Mouse (Mus musculus): ENCODE measurements at regions not wholly inside any gene's neighbourhood (a gene's known extent, or its start where the extent isn't known, plus 50 kb on each side); places are given as distances from the start of the nearest gene placed in this dataset.

DNA sequence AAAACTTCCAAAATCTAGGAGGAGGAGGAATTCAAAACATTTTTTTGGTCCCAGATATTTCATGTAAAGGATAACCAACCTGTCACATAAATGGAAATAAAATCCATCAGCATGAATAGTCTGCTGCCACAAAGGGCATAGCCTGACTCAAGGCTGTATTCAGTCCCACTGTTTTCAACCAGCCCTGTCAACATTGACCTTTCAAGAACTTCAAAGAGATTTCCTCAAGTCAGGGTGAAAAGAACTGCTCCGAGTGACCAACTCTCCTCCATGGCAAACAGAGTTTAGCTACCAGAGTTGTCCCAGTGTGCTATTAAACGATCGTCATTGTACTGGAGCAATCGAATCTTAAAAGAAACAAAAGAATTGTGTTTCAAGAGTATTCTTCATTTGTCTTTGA lies 606.5 kb upstream of the Arid1b start:
- no peaks in the 10 kb centered on the region for H3K9me3 ChIP-seq (replicated peaks)
- H3K4me2 ChIP-seq = no peak overlapping the region
- H3K4me3 ChIP-seq = no peak overlapping the region
- H3K27ac ChIP-seq = no peak overlapping the region
- ATAC-seq = no peak
- H3K9ac ChIP-seq = no peak overlapping the region
- no peaks in the 10 kb centered on the region for H3K4me1 ChIP-seq
- no peaks in the 10 kb centered on the region for H3K27me3 ChIP-seq
- no peaks in the 10 kb centered on the region for H3K36me3 ChIP-seq (ENCODE audit: poor library complexity, severe bottlenecking)
- 50% methylated on average over 4 of the region's 4 CpGs for WGBS

DNA sequence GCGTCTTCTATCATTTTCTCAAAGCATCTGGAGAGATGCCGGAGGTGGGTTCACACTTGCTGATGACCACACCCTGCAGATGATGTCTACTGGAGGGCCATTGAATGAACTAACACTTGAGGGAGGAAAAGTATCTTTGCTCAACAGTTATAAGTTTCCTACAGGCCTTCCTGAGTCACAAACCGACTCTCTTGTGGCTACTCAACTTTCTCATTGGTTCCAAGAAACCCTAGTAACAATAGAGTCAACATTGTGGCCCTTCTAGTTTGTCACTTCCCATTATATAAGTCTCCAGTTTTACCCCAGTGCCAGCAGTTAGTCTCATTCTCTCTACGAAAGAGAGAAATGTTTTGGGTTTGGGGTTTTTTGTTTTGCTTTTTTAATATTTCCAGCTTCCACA lies 604.1 kb upstream of the Arid1b start:
- H3K4me2 ChIP-seq = no peak overlapping the region
- 93% methylated on average over 4 of the region's 4 CpGs for WGBS
- no peak for ATAC-seq

DNA sequence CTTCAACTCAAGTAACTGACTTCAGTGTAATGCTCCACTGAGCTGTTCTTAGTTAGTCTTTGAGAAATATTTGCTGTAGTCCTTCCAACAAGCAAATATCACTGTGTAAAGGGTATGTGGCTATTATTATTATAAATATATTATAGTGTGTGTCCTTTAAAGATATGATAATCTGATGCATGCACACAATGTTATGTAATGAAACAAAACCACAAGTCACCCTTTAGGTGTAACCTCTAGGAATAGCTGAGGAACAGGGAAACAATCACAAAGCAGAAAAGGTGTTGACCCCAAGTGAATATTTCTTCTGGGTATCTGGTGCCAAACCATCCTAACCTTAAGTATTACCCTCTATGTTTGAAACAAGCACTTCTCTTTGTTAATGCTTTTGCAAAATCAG lies 603.6 kb upstream of the Arid1b start:
- no peak overlapping the region for H3K4me3 ChIP-seq
- no peak overlapping the region for H3K4me2 ChIP-seq
- no peaks in the 10 kb centered on the region for H3K27me3 ChIP-seq
- no peaks in the 10 kb centered on the region for H3K4me1 ChIP-seq
- H3K9me3 ChIP-seq (replicated peaks) = no peaks in the 10 kb centered on the region
- no peaks in the 10 kb centered on the region for H3K36me3 ChIP-seq (ENCODE audit: poor library complexity, severe bottlenecking)
- no peak for ATAC-seq
- no peak overlapping the region for H3K9ac ChIP-seq
- no peak overlapping the region for H3K27ac ChIP-seq

More for the DNA sequence above, 604.1 kb upstream of the Arid1b start:
- Histone ChIP-seq H3K27ac (no peak overlapping the region), H3K4me1 (no peaks in the 10 kb centered on the region), H3K36me3 (ENCODE audit: poor library complexity, severe bottlenecking) (no peaks in the 10 kb centered on the region), H3K4me3 (no peak overlapping the region), H3K9ac (no peak overlapping the region), H3K9me3 (replicated peaks) (no peaks in the 10 kb centered on the region), H3K27me3 (no peaks in the 10 kb centered on the region)

DNA sequence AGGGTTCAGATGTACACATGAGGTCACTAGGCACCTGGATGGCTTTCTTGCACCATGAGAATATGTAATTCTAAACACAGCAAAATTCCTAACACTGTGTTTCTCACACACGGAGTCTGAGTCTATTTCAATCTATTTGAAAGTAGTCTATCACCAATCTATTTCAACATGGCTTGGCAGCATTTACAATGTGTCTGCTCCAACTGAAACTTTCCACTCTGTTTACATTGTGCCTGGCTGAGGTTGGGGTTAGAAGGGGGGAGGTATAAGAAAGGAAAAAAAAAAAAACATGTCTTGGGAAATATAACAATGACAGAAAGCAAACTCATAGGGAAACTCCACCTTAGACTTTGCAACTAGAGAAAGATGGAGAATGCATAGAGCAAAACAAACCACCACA lies 602.9 kb upstream of the Arid1b start:
- no peak overlapping the region for H3K27ac ChIP-seq
- ATAC-seq = no peak
- WGBS = 89% methylated on average over 1 of the region's 1 CpGs

DNA sequence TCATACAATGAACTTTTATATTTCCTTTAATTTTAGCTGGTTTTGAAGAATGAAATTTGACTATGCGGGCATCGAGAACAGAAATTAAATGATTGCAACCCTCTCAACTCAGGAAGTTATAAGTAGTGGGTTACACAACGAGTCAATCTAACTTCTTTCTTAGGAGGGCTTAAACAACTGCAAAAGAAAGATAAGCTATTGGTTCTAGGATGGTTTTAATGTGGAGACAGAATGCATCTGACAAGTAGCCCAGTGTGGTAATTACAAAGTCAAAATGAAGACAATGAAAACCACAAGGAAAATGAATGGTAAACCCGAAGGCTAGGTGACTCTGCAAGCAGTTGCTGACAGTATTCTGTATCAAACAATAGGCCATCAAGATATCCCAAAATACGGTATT lies 598.0 kb upstream of the Arid1b start:
- no peak overlapping the region for H3K4me2 ChIP-seq
- H3K27me3 ChIP-seq = no peaks in the 10 kb centered on the region
- H3K4me1 ChIP-seq = no peaks in the 10 kb centered on the region
- H3K9me3 ChIP-seq (replicated peaks) = 0 out of 2 replicates have a peak, but pooled peaks cover 5% of the 10 kb centered on the region
- H3K4me3 ChIP-seq = no peak overlapping the region
- H3K9ac ChIP-seq = no peak overlapping the region
- no peak for ATAC-seq
- 87% methylated on average over 5 of the region's 5 CpGs for WGBS
- H3K36me3 ChIP-seq (ENCODE audit: poor library complexity, severe bottlenecking) = no peaks in the 10 kb centered on the region
- no peak overlapping the region for H3K27ac ChIP-seq

More for the DNA sequence above, 602.9 kb upstream of the Arid1b start:
- H3K27me3 ChIP-seq = no peaks in the 10 kb centered on the region
- no peak overlapping the region for H3K4me3 ChIP-seq
- H3K36me3 ChIP-seq (ENCODE audit: poor library complexity, severe bottlenecking) = no peaks in the 10 kb centered on the region
- H3K9ac ChIP-seq = no peak overlapping the region
- H3K9me3 ChIP-seq (replicated peaks) = no peaks in the 10 kb centered on the region
- no peaks in the 10 kb centered on the region for H3K4me1 ChIP-seq
- H3K4me2 ChIP-seq = no peak overlapping the region

DNA sequence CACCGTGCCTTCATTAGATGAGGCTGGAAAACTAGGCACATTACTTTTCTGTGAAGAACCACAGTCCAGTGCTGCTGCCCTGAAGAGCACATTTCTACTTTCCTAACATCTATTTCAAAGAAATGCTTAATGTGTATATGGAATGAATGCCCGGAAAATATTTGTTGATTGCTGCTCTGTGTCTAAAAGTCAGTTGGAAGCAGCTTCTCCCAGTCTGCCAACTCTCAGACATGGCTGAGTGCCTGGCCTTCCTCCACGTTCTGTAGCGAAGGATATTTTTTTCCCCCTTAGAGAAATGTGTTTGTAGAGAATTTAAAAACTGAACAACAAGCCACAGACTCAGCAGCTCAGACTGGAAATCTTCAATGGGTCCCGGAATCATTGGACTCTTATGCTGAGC lies 576.4 kb upstream of the Arid1b start:
- no peak for ATAC-seq
- Histone ChIP-seq H3K9ac (no peak overlapping the region), H3K27me3 (no peaks in the 10 kb centered on the region), H3K9me3 (replicated peaks) (no peaks in the 10 kb centered on the region), H3K4me3 (no peak overlapping the region), H3K4me1 (no peaks in the 10 kb centered on the region), H3K4me2 (no peak overlapping the region), H3K27ac (no peak overlapping the region), H3K36me3 (ENCODE audit: poor library complexity, severe bottlenecking) (no peaks in the 10 kb centered on the region)
- 88% methylated on average over 5 of the region's 5 CpGs for WGBS

DNA sequence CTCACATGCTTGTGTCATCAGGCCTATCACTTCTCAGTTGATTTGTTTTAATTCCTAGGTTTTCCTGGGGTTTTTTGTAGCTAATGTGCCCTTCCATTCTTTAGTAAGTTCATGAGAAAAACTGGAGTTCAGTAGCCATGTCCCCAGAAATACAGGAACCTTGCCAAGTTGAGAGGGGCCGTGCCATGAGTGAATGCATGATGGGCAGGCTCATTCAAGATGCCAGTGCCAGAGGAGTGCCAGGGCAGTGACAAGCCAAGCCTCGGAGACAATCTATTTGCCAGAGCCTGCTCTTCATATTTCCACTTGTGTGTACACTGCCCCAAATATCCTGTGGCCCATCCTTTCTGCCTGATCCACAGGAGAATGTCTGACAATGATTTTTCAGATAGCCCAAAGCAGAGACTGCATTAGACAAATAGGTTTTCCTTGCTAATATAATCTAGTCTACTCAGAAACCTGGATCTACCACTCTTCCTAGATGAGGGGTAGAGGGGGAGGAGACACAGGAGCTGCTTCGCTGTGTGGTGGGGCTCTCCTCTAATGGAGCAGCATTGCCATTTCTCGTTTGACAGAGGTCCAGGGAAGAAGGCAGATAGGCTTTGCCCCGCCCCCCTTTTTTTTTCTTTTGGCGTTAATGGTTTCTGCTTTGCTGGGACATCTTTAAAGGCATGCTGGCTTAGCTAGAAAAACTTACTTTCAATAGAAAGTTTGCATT lies 569.5 kb upstream of the Arid1b start:
- H3K9ac ChIP-seq = no peak overlapping the region
- peak overlapping the region; percentile 6; the same call in 1 of the 2 replicates for H3K27ac ChIP-seq
- no peaks in the 10 kb centered on the region for H3K9me3 ChIP-seq (replicated peaks)
- WGBS = 54% methylated on average over 6 of the region's 6 CpGs
- peaks cover 5% of the 10 kb centered on the region; the same call in 1 of the 2 replicates for H3K4me1 ChIP-seq
- ATAC-seq = peak; percentile 45; the same call in 1 of the 2 replicates
- H3K4me3 ChIP-seq = no peak overlapping the region
- H3K36me3 ChIP-seq (ENCODE audit: poor library complexity, severe bottlenecking) = no peaks in the 10 kb centered on the region
- no peaks in the 10 kb centered on the region for H3K27me3 ChIP-seq
- H3K4me2 ChIP-seq = no peak overlapping the region

DNA sequence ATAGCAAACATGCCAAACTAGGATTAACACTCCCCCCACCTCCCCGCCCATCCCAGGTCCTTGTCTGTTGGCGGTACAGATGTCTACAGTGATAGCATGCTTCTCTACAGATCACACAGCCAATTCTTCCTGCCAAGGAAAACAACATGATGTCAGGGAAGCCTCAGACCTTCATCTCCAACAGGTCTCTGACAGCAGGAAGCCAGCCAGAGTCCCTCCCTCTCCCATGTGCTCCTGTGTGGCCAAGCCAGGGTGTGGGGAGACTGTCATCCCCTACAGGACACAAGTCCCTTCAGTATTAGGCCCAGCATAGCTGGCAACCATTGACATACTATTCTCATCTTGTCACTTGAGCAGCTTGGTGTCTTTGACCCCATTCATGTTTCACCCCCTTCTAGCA lies 568.8 kb upstream of the Arid1b start:
- ATAC-seq = no peak
- WGBS = 89% methylated on average over 2 of the region's 2 CpGs
- Histone ChIP-seq H3K4me3 (no peak overlapping the region), H3K27ac (no peak overlapping the region), H3K9me3 (replicated peaks) (no peaks in the 10 kb centered on the region), H3K9ac (no peak overlapping the region), H3K4me1 (peaks cover 5% of the 10 kb centered on the region; the same call in 1 of the 2 replicates), H3K4me2 (no peak overlapping the region), H3K36me3 (ENCODE audit: poor library complexity, severe bottlenecking) (no peaks in the 10 kb centered on the region), H3K27me3 (no peaks in the 10 kb centered on the region)

DNA sequence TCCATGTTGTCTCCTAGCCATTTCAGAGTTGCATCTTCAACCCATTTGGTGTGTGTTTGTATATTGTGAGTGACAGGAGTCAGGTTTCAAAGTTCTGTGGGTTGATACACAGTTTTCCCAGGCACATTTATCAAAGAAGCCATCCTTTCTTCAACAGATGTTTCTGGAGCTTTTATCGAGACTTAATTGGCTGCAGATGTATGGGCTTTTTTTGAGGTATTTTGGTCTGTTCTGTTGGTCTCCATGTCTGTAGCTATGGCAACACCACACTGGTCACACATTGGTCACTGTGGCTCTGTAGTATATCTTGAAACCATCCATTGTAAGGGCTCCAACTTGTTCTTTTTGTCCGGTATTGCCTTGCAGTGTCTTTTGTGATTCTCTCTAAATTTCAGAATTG lies 565.1 kb upstream of the Arid1b start:
- Histone ChIP-seq H3K36me3 (ENCODE audit: poor library complexity, severe bottlenecking) (no peaks in the 10 kb centered on the region), H3K9ac (no peak overlapping the region), H3K4me1 (peaks cover 5% of the 10 kb centered on the region; the same call in 1 of the 2 replicates), H3K9me3 (replicated peaks) (no peaks in the 10 kb centered on the region), H3K27ac (no peak overlapping the region), H3K27me3 (no peaks in the 10 kb centered on the region), H3K4me3 (no peak overlapping the region), H3K4me2 (no peak overlapping the region)
- WGBS = 72% methylated on average over 2 of the region's 2 CpGs
- ATAC-seq = no peak

DNA sequence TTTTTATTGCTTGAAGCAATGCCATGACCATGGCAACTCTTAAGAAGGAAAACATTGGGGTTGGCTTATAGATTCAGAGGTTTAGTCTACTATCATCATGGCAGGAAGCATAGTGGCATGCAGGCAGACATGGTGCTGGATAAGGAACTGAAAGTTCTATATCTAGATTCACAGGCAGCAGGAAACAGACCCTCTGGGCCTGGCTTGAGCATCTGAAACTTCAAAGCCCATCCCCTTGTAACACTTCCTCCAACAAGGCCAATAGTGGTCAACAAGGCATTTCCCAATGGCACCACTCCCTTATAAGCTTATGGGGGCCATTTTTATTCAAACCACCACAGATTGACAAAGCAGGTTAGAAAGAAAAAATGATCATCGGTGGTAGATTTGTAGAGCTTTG lies 548.5 kb upstream of the Arid1b start:
- Histone ChIP-seq H3K4me3 (no peak overlapping the region), H3K9ac (no peak overlapping the region), H3K4me2 (no peak overlapping the region), H3K27me3 (no peaks in the 10 kb centered on the region), H3K4me1 (no peaks in the 10 kb centered on the region), H3K36me3 (ENCODE audit: poor library complexity, severe bottlenecking) (no peaks in the 10 kb centered on the region), H3K27ac (no peak overlapping the region), H3K9me3 (replicated peaks) (no peaks in the 10 kb centered on the region)
- no peak for ATAC-seq
- WGBS = 94% methylated on average over 1 of the region's 1 CpGs

DNA sequence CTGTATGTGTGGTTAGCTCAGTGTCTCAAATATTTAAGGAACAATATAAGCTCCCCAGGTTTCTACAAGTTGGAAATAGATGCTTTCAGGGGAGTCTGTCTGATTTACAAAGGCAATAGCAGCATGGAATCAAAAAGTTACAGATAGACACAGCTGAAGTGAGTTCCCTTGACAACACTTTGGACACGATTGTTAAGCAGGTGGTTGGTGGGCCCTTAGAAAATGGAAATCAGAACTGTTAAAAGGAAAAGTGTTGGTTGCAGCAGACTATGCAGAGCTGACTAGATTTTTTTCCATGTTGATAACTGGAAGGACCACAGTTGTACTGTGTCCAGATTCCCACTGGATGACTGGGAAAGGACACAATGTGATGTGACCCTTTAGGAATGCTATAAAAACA lies 536.6 kb upstream of the Arid1b start:
- Histone ChIP-seq H3K9me3 (replicated peaks) (no peaks in the 10 kb centered on the region), H3K4me2 (no peak overlapping the region), H3K27ac (no peak overlapping the region), H3K4me3 (no peak overlapping the region), H3K9ac (no peak overlapping the region), H3K4me1 (no peaks in the 10 kb centered on the region), H3K36me3 (ENCODE audit: poor library complexity, severe bottlenecking) (no peaks in the 10 kb centered on the region), H3K27me3 (no peaks in the 10 kb centered on the region)
- ATAC-seq = no peak
- 73% methylated on average over 1 of the region's 1 CpGs for WGBS

DNA sequence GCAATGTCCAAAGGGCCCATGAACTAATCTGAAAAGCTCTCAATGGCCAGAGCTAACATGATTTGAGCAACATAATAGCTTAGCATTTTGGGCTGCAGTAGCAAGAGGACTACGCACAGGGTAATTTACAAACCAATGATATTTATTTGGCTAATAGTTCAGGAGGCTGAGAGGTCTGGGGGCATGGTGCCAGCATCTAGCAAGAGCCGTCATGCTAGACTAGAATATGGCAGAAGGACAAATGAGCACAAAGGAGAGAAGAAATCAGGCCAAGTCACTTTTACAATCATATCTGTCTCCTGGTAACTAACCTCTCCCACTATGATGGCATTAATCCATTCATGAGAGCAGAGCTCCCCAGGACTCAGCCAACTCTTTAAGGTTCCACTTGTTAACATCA lies 532.6 kb upstream of the Arid1b start:
- no peak overlapping the region for H3K4me2 ChIP-seq
- no peak overlapping the region for H3K27ac ChIP-seq
- 78% methylated on average over 2 of the region's 2 CpGs for WGBS
- no peaks in the 10 kb centered on the region for H3K27me3 ChIP-seq
- H3K4me1 ChIP-seq = no peaks in the 10 kb centered on the region
- ATAC-seq = no peak
- H3K9ac ChIP-seq = no peak overlapping the region
- H3K4me3 ChIP-seq = no peak overlapping the region
- H3K36me3 ChIP-seq (ENCODE audit: poor library complexity, severe bottlenecking) = no peaks in the 10 kb centered on the region
- H3K9me3 ChIP-seq (replicated peaks) = no peaks in the 10 kb centered on the region

DNA sequence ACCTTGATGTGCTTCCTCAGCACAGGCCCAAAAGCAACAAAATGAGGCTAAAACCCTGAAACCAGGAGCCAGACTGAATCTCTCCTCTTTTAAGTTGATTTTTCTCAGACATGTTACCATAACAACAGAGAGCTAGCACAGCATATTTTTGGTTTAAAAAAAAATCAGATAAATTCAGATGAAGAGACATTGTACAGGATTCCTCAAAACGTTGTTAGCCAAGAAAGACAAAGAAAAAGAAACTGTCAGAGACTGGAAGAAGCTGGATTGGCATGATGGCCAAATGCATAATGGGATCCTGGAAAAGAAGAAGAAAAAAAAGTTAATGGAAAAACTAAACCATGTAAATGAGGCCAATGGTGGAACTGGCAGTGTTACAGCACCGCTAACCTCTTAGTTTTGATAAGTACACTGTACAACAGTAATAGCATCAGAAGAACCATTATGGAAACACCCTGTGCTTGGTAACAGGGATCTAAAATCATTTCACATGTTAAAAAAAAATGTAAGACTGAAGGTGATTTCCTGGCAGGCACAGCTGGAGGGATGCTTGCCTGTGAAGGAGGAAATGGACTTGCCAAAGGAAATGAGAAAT lies 529.7 kb upstream of the Arid1b start:
- H3K9ac ChIP-seq = no peak overlapping the region
- ATAC-seq = no peak
- H3K27me3 ChIP-seq = no peaks in the 10 kb centered on the region
- no peak overlapping the region for H3K4me2 ChIP-seq
- WGBS = 65% methylated on average over 2 of the region's 2 CpGs
- H3K36me3 ChIP-seq (ENCODE audit: poor library complexity, severe bottlenecking) = no peaks in the 10 kb centered on the region
- no peaks in the 10 kb centered on the region for H3K4me1 ChIP-seq
- H3K9me3 ChIP-seq (replicated peaks) = no peaks in the 10 kb centered on the region
- H3K27ac ChIP-seq = no peak overlapping the region
- H3K4me3 ChIP-seq = no peak overlapping the region

Data from forebrain, embryonic 13.5 days (tissue).